Mouse (Mus musculus) erythroblast, embryonic 14.5 days (primary cell): Measurements from ENCODE around the gene P2ry6. TPM values are rescaled to one million over a fixed set of nuclear protein-coding genes. Genes with fewer than 3 reads are reported as not detected.

Source experiments
- H3K27me3 ChIP-seq: 2 replicates; pipeline ENCODE4 v1.6.1; 2012; ENCODE audit warnings: inconsistent platforms; ENCODE audit not compliant: control insufficient read depth
- H3K36me3 ChIP-seq: 2 replicates; pipeline ENCODE4 v1.6.1; 2012; ENCODE audit warnings: mild to moderate bottlenecking, inconsistent platforms; ENCODE audit not compliant: control insufficient read depth
- H3K4me1 ChIP-seq: 2 replicates; pipeline ENCODE4 v1.6.1; 2012; ENCODE audit warnings: inconsistent platforms; ENCODE audit not compliant: control insufficient read depth
- H3K4me3 ChIP-seq: replicated peaks from 2 replicates; pipeline ENCODE3; 2012; ENCODE audit warnings: moderate library complexity, mild to moderate bottlenecking, inconsistent platforms
- H3K9me3 ChIP-seq: 2 replicates; pipeline ENCODE4 v1.6.1; 2012; ENCODE audit warnings: low read length, inconsistent platforms, mixed read lengths; ENCODE audit not compliant: control insufficient read depth
- GATA1 ChIP-seq: IDR thresholded peaks from 2 replicates; pipeline ENCODE4 v1.6.1; 2012; ENCODE audit warnings: low read length, inconsistent platforms, mixed read lengths
- TAL1 ChIP-seq: IDR thresholded peaks from 3 replicates; pipeline ENCODE4 v1.6.1; 2012; ENCODE audit warnings: low read length, inconsistent platforms, mixed read lengths
- polyA plus RNA-seq: library from polyadenylated mRNA; stranded (reverse); fragments of >175 nt; gene quantifications from 2 replicates; pipeline ENCODE4 v1.2.3, GENCODE M21; 2012

The P2ry6 gene
- polyA plus RNA-seq, 1 experiment: 0.09 TPM

- TF ChIP-seq GATA1 (no peak), TAL1 (no peak)
- H3K27me3 ChIP-seq: no peaks in the 10 kb centered on the region
- H3K36me3 ChIP-seq: no peaks in the 10 kb centered on the region
- no peak overlapping the region for H3K4me3 ChIP-seq
- H3K9me3 ChIP-seq: no peaks in the 10 kb centered on the region
- H3K4me1 ChIP-seq: no peaks in the 10 kb centered on the region
Measured at GRCm38 (mm10) chr7:100902451-100903137, 71.9 kb downstream of the P2ry6 start.

- peaks cover 31% of the 10 kb centered on the region for H3K27me3 ChIP-seq
Measured at GRCm38 (mm10) chr7:100897828-100898227, 76.6 kb downstream of the P2ry6 start.

GRCm38 (mm10) chr7:100894833-100895226 is 79.6 kb downstream of the P2ry6 start:
- no peaks in the 10 kb centered on the region; the same call in 1 of the 2 replicates for H3K36me3 ChIP-seq
- H3K27me3 ChIP-seq: peaks cover 32% of the 10 kb centered on the region
- TF ChIP-seq GATA1: no peak
- no peak for TF ChIP-seq TAL1
- peaks cover 3% of the 10 kb centered on the region; the same call in 1 of the 2 replicates for H3K4me1 ChIP-seq
- peak overlapping the region; percentile 24 for H3K4me3 ChIP-seq
- no peaks in the 10 kb centered on the region for H3K9me3 ChIP-seq

More at GRCm38 (mm10) chr7:100897828-100898227, 76.6 kb downstream of the P2ry6 start:
- TF ChIP-seq TAL1 (no peak), GATA1 (no peak)
- no peak overlapping the region for H3K4me3 ChIP-seq
- no peaks in the 10 kb centered on the region for H3K9me3 ChIP-seq
- H3K4me1 ChIP-seq: peaks cover 3% of the 10 kb centered on the region; the same call in 1 of the 2 replicates
- H3K36me3 ChIP-seq: no peaks in the 10 kb centered on the region

- TF ChIP-seq GATA1: no peak
- no peak for TF ChIP-seq TAL1
- Histone ChIP-seq H3K9me3 (no peaks in the 10 kb centered on the region), H3K36me3 (no peaks in the 10 kb centered on the region; the same call in 1 of the 2 replicates), H3K27me3 (peaks cover 32% of the 10 kb centered on the region), H3K4me1 (peaks cover 3% of the 10 kb centered on the region; the same call in 1 of the 2 replicates), H3K4me3 (peak overlapping the region; percentile 24)
Measured at GRCm38 (mm10) chr7:100894057-100894832, 80.2 kb downstream of the P2ry6 start.

- Histone ChIP-seq H3K27me3 (peaks cover 32% of the 10 kb centered on the region), H3K4me1 (peaks cover 3% of the 10 kb centered on the region; the same call in 1 of the 2 replicates), H3K9me3 (no peaks in the 10 kb centered on the region), H3K36me3 (no peaks in the 10 kb centered on the region; the same call in 1 of the 2 replicates), H3K4me3 (no peak overlapping the region)
- TF ChIP-seq GATA1 (no peak), TAL1 (no peak)
Measured at GRCm38 (mm10) chr7:100893249-100894056, 81.0 kb downstream of the P2ry6 start.

Other genes with a start within 250 kb of the P2ry6 start
- gene Relt, start 111.2 kb downstream of the P2ry6 start, polyA plus RNA-seq: 16.3 and 17.6 TPM in 2 replicates
- gene Arhgef17, start 42.5 kb downstream of the P2ry6 start, polyA plus RNA-seq: 0.02 TPM in 2 replicates
- 0.02 and 0.03 TPM in 2 replicates for gene P2ry2, start 38.2 kb upstream of the P2ry6 start, polyA plus RNA-seq
- 0.02 TPM in 2 replicates for gene Fchsd2, start 118.2 kb upstream of the P2ry6 start, polyA plus RNA-seq